Mouse (Mus musculus): ENCODE results near the gene Cyb561.

The Cyb561 gene

GRCm38 (mm10) chr11:105952111-105952510 lies 1.0 kb downstream of the Cyb561 start:
- no peak for DNase-seq (ENCODE audit: low read depth, low spot score)

DNA sequence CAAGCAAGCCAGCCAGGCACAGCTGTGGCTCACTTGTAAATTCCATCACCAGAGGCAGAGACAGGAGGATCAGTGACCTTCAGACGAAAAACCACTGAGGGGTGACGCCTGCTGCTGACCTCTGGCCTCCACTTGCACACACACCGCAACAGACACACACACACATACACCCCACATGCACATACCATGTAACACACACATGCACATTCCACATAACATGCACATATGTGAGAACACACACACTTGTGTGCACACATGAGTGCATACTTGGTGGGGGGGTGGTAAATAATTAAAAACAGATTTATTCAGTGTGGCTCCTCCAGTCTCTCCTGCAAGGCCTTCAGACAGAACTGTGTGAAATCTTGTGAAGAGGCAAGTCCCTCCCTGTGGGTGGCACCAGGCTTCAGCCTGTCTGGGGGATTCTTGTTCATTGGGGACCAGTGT lies 1.5 kb downstream of the Cyb561 start:
- DNase-seq (ENCODE audit: low read depth, low spot score): no peak

DNA sequence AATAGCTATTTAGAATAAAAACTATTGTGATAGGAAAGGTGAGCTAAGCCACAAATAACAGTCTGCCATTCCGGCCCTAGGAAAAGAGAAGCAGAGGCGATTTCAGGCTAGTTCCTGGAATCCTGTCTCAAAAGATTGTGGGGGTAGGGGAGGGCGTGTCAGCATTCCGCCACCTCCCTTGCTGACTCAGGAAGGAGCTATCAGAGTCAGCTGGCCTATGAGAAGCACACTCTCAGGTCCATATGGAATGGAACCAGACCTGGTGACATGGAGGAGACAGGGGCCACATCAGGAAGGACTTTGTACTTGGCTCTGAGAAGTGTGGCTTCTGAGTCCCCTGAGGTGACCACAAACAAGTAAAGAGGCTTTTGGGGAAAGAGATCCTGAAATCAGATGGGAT lies 2.6 kb downstream of the Cyb561 start:
- DNase-seq (ENCODE audit: low read depth, low spot score): peak; percentile 90

GRCm38 (mm10) chr11:105948255-105948654 lies 4.9 kb downstream of the Cyb561 start:
- DNase-seq (ENCODE audit: low read depth, low spot score): no peak

DNA sequence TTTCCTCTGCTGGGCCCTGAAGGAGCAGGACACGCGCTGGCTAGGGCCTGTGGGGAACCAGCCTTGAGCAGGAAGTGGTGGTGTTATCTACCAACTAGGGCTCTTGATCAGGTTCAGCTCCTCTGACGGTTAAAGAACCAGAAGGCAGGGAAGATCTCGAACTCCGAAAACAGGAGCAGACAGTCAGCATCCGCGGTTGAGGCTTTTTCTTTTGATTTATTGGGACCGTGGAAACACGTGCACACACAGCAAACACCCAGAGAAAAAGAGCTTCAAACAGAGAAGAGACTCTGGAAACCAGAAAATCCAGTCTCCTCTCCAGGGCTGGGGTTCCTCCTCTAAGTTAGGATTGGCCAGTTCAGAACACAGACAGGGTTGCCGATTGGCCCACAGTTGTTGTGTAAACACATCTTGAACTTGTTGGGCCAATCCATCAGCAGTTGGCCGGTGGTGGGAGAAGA lies 6.4 kb downstream of the Cyb561 start:
- DNase-seq (ENCODE audit: low read depth, low spot score): peak; percentile 86

DNA sequence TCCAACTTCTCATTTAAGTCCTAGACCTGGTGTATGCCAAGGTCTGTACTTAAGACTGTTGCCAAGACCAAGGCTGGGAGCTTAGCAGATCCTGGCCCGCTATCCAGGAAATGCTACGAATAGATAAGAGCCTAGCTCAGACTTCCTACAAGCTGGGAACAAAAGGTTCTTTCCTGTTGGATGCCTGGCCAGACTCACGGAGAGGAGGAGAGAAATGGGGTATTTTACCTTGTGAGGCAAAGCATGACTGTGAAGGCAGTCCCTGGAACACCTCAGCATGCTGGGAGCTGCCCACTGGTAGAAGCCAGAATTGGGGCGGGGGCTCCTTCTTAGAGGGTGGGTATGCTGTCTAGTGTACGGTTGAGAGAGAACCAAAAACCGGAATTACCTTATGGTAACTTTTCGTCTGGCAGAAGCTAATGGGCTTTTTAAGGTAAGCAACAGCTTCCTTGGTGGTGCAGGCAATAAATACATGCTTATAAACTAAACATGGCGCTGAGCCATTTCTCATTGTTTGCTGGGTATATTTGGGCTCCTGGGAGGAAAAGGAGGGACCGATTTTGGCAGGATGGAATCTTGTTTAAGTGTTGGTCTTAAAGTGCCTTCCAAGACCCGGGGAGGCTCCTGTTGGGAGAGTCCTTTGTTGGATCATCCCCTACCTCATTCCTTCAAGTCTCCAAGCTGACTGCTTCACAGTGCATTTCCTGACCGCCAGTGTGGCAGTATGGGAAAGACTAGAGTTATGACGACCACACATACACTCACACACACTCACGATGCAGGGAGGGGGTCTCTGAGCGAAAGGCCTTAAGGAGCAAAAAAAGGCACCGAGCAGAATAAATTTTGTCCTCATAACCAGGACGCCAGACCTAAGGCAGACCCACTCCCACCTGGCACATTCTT lies 8.1 kb downstream of the Cyb561 start:
- DNase-seq (ENCODE audit: low read depth, low spot score): peak; percentile 36

GRCm38 (mm10) chr11:105944126-105944621 lies 9.0 kb downstream of the Cyb561 start:
- DNase-seq (ENCODE audit: low read depth, low spot score): peak; percentile 81

GRCm38 (mm10) chr11:105943133-105944102 lies 9.7 kb downstream of the Cyb561 start:
- DNase-seq (ENCODE audit: low read depth, low spot score): peak; percentile 81

DNA sequence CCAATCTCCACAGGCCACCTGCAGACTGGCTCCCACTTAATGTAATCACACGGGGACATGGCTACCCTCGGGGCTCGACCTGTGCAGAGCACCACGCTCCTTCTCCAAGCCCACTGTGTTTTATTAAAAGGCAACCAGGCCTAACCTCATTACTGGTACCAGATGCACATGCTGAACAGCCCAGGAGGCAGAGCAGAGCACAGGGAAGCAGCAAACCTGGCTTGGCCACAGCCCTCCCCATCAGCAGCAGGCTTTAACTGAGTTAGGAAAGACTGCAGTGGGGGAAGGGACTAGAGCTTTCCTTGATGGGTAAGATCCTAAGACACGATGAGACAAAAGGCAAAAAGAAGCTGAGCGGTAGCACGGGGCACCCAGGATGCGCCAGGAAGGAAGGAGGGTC lies 11.2 kb downstream of the Cyb561 start:
- no peak for DNase-seq (ENCODE audit: low read depth, low spot score)

DNA sequence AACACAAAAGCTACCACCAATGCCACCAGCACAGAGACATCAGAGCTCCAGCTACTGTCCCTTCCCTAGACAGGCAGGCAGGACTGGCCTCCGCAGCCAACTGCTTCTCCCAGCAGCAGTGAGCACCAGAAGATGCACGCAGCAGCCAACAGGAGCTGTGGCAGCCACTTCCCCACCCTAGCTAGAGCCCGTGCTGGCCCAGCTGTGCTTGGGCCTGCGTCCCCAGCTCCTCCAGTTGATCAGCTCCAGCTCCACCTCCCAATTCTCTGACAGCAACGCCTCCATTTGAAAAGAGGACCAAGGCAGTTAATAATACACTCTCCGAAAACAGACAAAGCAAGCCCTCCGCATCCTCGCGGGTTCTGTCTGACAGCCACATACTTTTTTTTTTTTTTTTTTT lies 14.4 kb downstream of the Cyb561 start:
- DNase-seq (ENCODE audit: low read depth, low spot score): no peak

GRCm38 (mm10) chr11:105936974-105937373 lies 16.2 kb downstream of the Cyb561 start:
- no peak for DNase-seq (ENCODE audit: low read depth, low spot score)

DNA sequence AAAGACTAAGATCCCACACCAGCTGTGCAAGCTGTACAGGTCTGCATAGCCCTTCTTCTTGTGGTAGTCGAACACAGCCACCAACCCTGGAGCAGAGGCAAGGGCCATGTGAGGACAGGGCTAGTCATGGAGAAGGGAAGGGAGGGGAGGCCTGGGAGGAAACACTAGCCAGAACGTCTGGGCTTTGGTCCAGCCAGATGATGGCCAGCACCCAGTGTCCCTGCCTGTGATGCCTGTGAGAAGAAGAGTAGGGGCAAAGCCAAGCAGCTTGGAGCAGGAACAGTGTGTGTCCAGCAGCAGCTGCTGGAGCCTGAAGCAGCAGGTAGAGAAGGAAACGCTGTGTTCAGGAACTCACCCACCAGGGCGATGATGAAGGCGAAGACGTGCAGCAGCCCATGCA lies 16.9 kb downstream of the Cyb561 start:
- no peak for DNase-seq (ENCODE audit: low read depth, low spot score)

DNA sequence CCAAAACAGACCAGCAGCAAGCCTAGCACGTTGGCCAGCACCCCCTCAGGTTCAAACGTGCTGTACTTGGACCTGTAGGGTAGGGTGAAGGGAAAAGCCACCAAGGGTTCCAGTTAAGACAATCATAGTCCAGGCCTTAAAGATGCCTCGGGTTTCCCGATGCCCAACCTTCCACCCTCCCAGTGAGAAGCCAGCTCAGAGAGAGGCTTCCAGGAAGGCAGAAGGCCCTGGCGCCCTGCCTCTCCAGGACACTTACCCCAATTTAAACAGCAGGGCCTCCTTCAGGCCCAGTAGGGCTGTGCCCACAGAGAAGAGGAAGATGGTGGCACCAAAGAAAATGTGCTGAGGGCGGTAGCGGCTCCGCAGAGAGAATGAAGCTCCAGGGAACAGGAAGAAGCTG lies 17.6 kb downstream of the Cyb561 start:
- DNase-seq (ENCODE audit: low read depth, low spot score): no peak

GRCm38 (mm10) chr11:105934816-105935215 lies 18.3 kb downstream of the Cyb561 start:
- no peak for DNase-seq (ENCODE audit: low read depth, low spot score)

DNA sequence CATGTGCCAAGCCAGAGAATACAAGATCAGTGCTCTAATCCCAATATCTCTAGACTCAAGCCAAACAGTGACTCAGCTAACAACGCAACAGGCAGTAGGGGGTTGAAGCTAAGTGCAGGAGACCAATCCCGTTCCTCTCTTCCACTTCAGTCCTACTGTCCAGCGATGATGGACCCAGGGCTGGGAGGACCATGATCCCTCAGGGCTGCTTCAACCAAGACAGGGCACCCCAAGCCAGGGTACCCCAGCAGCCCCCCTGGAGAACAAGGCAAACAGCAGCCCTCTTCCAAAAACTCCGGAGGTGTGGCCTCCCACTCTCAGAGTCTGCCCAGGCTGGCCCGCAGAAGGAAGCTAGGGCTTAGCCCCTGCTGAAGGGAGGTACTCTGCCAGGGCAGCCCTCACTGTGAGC lies 18.8 kb downstream of the Cyb561 start:
- no peak for DNase-seq (ENCODE audit: low read depth, low spot score)

DNA sequence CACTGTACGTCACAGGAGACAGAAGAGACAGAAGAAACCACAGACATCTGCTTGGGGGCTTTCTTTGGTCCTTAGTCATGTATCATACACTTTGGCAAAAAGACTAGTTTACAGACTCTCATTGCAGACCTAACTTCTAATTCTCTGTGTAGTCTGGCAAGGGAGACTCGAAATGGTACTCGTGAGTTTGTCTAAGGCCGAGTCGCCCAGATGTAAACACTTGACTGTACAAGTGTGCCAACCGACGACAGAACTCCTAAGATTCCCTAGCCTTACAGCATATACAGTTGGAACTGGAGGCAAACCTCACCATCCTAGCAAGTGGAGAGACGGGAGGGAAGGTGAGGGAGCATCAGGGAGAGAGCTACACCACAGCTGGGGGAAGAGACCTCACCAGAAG lies 19.4 kb downstream of the Cyb561 start:
- no peak for DNase-seq (ENCODE audit: low read depth, low spot score)

DNA sequence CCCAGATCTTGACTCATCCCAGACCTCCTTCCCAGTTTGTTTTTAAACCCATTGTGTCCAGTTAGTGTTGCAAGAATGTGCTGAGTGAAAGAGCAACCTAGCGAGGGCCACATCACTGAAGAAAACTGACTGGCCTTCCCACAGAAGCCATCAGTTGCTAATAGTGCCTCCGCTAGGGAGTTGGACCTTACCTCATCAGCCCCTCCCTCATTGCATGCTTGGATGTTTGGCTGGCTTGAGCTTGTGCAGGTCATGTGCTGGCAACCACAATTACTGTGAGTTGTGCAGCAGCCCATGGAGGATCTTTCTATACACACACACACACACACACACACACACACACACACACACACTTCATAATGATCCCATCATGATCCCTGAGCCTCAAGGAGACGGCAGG lies 21.8 kb downstream of the Cyb561 start:
- DNase-seq (ENCODE audit: low read depth, low spot score): no peak

DNA sequence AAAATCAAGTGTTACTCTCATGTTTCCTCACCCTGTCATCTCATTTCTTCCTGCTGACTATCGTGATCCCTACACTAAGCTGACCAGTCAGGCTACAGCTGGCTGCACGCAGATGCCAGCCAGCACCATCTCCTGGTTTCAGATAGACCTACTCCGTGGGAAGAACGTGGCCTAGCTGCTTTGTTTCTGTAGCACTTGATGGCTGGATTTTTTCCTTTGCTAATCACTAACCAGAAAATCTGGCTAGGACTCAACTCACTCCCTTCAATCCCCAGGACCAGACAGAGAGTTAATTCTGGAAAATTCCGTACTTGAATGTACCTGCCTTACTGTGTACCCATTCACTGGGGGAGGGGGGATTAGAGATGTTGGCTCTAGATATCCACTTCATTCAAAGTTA lies 25.0 kb downstream of the Cyb561 start:
- DNase-seq (ENCODE audit: low read depth, low spot score): no peak

- DNase-seq (ENCODE audit: low read depth, low spot score): peak; percentile 72
Observed at GRCm38 (mm10) chr11:105927065-105928030, 25.8 kb downstream of the Cyb561 start.

DNA sequence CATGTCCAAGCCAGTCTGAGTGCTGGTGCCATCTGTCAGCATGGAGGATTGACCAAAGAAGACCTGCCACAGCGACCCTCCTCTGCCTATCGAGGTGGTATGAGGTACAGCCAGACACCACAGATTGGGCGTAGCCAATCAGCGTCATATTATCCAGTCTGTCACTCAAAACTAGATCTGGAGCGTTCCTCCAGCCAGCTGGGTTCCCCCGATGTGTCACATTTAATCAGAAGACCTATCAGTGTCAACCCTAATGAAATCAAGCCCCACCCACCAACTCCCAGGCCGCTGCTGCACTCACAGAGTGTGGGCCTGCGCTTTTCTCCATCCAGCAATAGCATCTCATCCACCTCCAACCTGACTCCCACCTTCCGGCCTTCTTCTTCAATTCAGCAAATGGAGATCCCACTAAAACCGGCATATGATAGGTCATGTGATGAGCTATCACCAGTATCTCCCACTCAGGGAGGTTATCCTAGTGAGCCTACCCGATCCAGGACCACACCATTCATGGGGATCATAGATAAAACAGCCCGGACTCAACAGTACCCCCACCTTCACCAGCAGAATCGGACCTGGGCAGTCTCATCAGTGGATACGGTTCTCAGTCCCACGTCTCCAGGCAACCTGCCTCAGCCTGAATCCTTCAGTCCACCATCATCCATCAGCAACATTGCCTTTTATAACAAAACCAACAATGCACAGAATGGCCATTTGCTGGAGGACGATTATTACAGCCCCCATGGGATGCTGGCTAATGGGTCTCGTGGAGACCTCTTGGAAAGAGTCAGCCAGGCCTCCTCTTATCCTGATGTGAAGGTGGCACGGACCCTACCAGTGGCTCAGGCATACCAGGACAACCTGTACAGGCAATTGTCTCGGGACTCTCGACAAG lies 30.1 kb downstream of the Cyb561 start:
- no peak for DNase-seq (ENCODE audit: low read depth, low spot score)
